Mouse (Mus musculus): ENCODE results near the gene Arsj. TPM values are rescaled to one million over a fixed set of nuclear protein-coding genes. Genes with fewer than 3 reads are reported as not detected.

The Arsj gene
- polyA plus RNA-seq, 1 experiment from 2014 or later = 1.5 TPM

GRCm38 (mm10) chr3:126372815-126373545 is 9.5 kb downstream of the Arsj start:
- H3K9ac ChIP-seq (replicated peaks; ENCODE audit: low read depth) = no peak overlapping the region
- no peaks in the 10 kb centered on the region for H3K36me3 ChIP-seq (ENCODE audit: insufficient read depth, low read length)
- no peak overlapping the region for H3K4me2 ChIP-seq (replicated peaks; ENCODE audit: low read depth, low read length)
- ATAC-seq (no peak), DNase-seq (ENCODE audit: low spot score) (no peak)
- no peak overlapping the region for H3K4me3 ChIP-seq (ENCODE audit: low read depth, low read length)
- H3K27me3 ChIP-seq (replicated peaks; ENCODE audit: insufficient read depth, low read length) = no peaks in the 10 kb centered on the region
- H3K27ac ChIP-seq (ENCODE audit: low read length) = no peak overlapping the region
- no peaks in the 10 kb centered on the region for H3K4me1 ChIP-seq (ENCODE audit: insufficient read depth, low read depth, low read length)
- WGBS = 57% methylated on average over 9 of the region's 9 CpGs
- TF ChIP-seq CTCF (IDR thresholded peaks at IDR 0.05) = no peak
- no peak for TF ChIP-seq EP300 (IDR thresholded peaks at IDR 0.05)
- no peaks in the 10 kb centered on the region for H3K9me3 ChIP-seq (ENCODE audit: low read length)

- Histone ChIP-seq H3K9me3 (ENCODE audit: low read length) (no peaks in the 10 kb centered on the region), H3K27me3 (replicated peaks; ENCODE audit: insufficient read depth, low read length) (no peaks in the 10 kb centered on the region), H3K4me2 (replicated peaks; ENCODE audit: low read depth, low read length) (no peak overlapping the region), H3K4me1 (ENCODE audit: insufficient read depth, low read depth, low read length) (no peaks in the 10 kb centered on the region), H3K4me3 (ENCODE audit: low read depth, low read length) (no peak overlapping the region), H3K36me3 (ENCODE audit: insufficient read depth, low read length) (no peaks in the 10 kb centered on the region), H3K9ac (replicated peaks; ENCODE audit: low read depth) (no peak overlapping the region), H3K27ac (ENCODE audit: low read length) (no peak overlapping the region)
- ATAC-seq = no peak
- 52% methylated on average over 1 of the region's 1 CpGs for WGBS
- DNase-seq (ENCODE audit: low spot score) = no peak
- no peak for TF ChIP-seq EP300 (IDR thresholded peaks at IDR 0.05)
- TF ChIP-seq CTCF (IDR thresholded peaks at IDR 0.05) = no peak
Observed at GRCm38 (mm10) chr3:126373721-126374120, 10.2 kb downstream of the Arsj start.

GRCm38 (mm10) chr3:126379252-126379651 is 15.8 kb downstream of the Arsj start:
- TF ChIP-seq EP300 (IDR thresholded peaks at IDR 0.05) (no peak), CTCF (IDR thresholded peaks at IDR 0.05) (no peak)

GRCm38 (mm10) chr3:126379702-126380101 is 16.2 kb downstream of the Arsj start:
- TF ChIP-seq EP300 (IDR thresholded peaks at IDR 0.05) (no peak), CTCF (IDR thresholded peaks at IDR 0.05) (no peak)
- Histone ChIP-seq H3K9ac (replicated peaks; ENCODE audit: low read depth) (no peak overlapping the region), H3K27ac (ENCODE audit: low read length) (no peak overlapping the region), H3K36me3 (ENCODE audit: insufficient read depth, low read length) (no peaks in the 10 kb centered on the region), H3K4me1 (ENCODE audit: insufficient read depth, low read depth, low read length) (no peaks in the 10 kb centered on the region), H3K4me3 (ENCODE audit: low read depth, low read length) (no peak overlapping the region), H3K27me3 (replicated peaks; ENCODE audit: insufficient read depth, low read length) (no peaks in the 10 kb centered on the region), H3K9me3 (ENCODE audit: low read length) (no peaks in the 10 kb centered on the region), H3K4me2 (replicated peaks; ENCODE audit: low read depth, low read length) (no peak overlapping the region)
- WGBS = 43% methylated on average over 2 of the region's 2 CpGs
- ATAC-seq = no peak
- no peak for DNase-seq (ENCODE audit: low spot score)

More at GRCm38 (mm10) chr3:126379252-126379651, 15.8 kb downstream of the Arsj start:
- no peaks in the 10 kb centered on the region for H3K4me1 ChIP-seq (ENCODE audit: insufficient read depth, low read depth, low read length)
- H3K27ac ChIP-seq (ENCODE audit: low read length) = no peak overlapping the region
- ATAC-seq (no peak), DNase-seq (ENCODE audit: low spot score) (no peak)
- no peaks in the 10 kb centered on the region for H3K27me3 ChIP-seq (replicated peaks; ENCODE audit: insufficient read depth, low read length)
- H3K9ac ChIP-seq (replicated peaks; ENCODE audit: low read depth) = no peak overlapping the region
- no peaks in the 10 kb centered on the region for H3K9me3 ChIP-seq (ENCODE audit: low read length)
- H3K4me2 ChIP-seq (replicated peaks; ENCODE audit: low read depth, low read length) = no peak overlapping the region
- 67% methylated on average over 6 of the region's 6 CpGs for WGBS
- H3K4me3 ChIP-seq (ENCODE audit: low read depth, low read length) = no peak overlapping the region
- no peaks in the 10 kb centered on the region for H3K36me3 ChIP-seq (ENCODE audit: insufficient read depth, low read length)

- no peaks in the 10 kb centered on the region for H3K9me3 ChIP-seq (ENCODE audit: low read length)
- no peak overlapping the region for H3K4me3 ChIP-seq (ENCODE audit: low read depth, low read length)
- 83% methylated on average over 6 of the region's 6 CpGs for WGBS
- no peaks in the 10 kb centered on the region for H3K36me3 ChIP-seq (ENCODE audit: insufficient read depth, low read length)
- H3K4me2 ChIP-seq (replicated peaks; ENCODE audit: low read depth, low read length) = no peak overlapping the region
- ATAC-seq (no peak), DNase-seq (ENCODE audit: low spot score) (no peak)
- no peak overlapping the region for H3K27ac ChIP-seq (ENCODE audit: low read length)
- TF ChIP-seq CTCF (IDR thresholded peaks at IDR 0.05) = no peak
- TF ChIP-seq EP300 (IDR thresholded peaks at IDR 0.05) = no peak
- H3K4me1 ChIP-seq (ENCODE audit: insufficient read depth, low read depth, low read length) = no peaks in the 10 kb centered on the region
- no peak overlapping the region for H3K9ac ChIP-seq (replicated peaks; ENCODE audit: low read depth)
- H3K27me3 ChIP-seq (replicated peaks; ENCODE audit: insufficient read depth, low read length) = no peaks in the 10 kb centered on the region
Observed at GRCm38 (mm10) chr3:126383276-126383675, 19.8 kb downstream of the Arsj start.

GRCm38 (mm10) chr3:126384657-126385438 is 21.4 kb downstream of the Arsj start:
- peak; percentile 85 for ATAC-seq
- Histone ChIP-seq H3K9me3 (ENCODE audit: low read length) (no peaks in the 10 kb centered on the region), H3K4me3 (ENCODE audit: low read depth, low read length) (no peak overlapping the region), H3K27me3 (replicated peaks; ENCODE audit: insufficient read depth, low read length) (no peaks in the 10 kb centered on the region), H3K27ac (ENCODE audit: low read length) (peak overlapping the region; percentile 55), H3K4me1 (ENCODE audit: insufficient read depth, low read depth, low read length) (no peaks in the 10 kb centered on the region), H3K4me2 (replicated peaks; ENCODE audit: low read depth, low read length) (no peak overlapping the region), H3K9ac (replicated peaks; ENCODE audit: low read depth) (no peak overlapping the region), H3K36me3 (ENCODE audit: insufficient read depth, low read length) (no peaks in the 10 kb centered on the region)
- peak; percentile 69 for DNase-seq (ENCODE audit: low spot score)
- TF ChIP-seq EP300 (IDR thresholded peaks at IDR 0.05) (peak; percentile 29; the same call in 1 of the 2 replicates), CTCF (IDR thresholded peaks at IDR 0.05) (no peak)
- 44% methylated on average over 14 of the region's 14 CpGs for WGBS

All from lung, postnatal 0 days (tissue).